Mouse (Mus musculus) splenic B cell, adult 2 months (primary cell): ENCODE data around the gene Frem3.
"Not testable (repeated sequence)": the region's sequence is repeated elsewhere in the genome, so short reads cannot be mapped to it uniquely, and the experiment has no call there.

ENCODE experiments used
- DNase-seq: peaks from one replicate; pipeline ENCODE4 v3.0.0-alpha.2; 2011; ENCODE audit warnings: low read depth, low spot score
- H3K27me3 ChIP-seq: 2 replicates; pipeline ENCODE4 v1.6.1; 2012; ENCODE audit warnings: mild to moderate bottlenecking, low read length, moderate library complexity, mixed read lengths; ENCODE audit not compliant: control insufficient read depth, poor library complexity, insufficient read depth, severe bottlenecking
- H3K36me3 ChIP-seq: 2 replicates; pipeline ENCODE4 v1.6.1; 2012; ENCODE audit warnings: mild to moderate bottlenecking, low read length, moderate library complexity, mixed read lengths; ENCODE audit not compliant: control insufficient read depth, poor library complexity, insufficient read depth, severe bottlenecking

Frem3 gene

DNA sequence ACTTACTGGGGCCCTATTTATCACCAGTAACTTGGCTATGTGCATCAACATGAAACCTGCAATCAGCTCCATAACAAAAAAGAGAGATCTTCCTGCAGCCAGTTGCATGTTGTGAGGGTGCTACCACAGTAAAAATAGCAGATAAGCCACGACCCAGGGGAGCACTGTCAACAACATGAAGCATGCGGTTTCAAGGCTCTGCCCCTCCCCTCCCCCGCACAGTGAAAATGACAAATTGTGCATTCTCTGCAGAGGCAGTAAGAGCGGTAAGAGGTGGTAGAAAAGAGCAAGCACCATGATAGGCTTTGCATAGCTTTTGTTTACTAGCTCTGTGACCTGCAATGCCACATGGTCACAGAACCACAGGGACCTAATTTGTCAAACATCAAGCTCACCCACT, 46.8 kb downstream of the Frem3 start:
- no peaks in the 10 kb centered on the region for H3K36me3 ChIP-seq
- DNase-seq: no peak
- H3K27me3 ChIP-seq: no peaks in the 10 kb centered on the region

DNA sequence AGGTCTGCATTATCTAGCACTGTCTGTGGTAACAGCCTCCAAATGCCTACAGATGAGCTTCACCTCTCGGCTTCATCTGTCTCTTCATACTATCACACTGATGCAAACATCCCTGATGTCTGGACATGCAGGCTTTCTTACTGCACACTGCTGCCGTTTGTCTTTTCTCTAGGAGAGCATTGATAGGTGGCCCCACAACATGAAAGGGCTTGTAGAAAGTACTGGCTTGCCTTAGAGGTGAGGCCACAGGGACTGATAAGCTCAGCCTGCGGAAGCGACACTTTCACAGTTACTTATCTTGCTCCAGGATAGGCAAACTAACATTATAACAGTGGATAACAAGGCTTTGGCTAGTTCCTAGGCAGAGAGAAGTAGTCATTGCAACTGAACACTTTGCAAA, 50.2 kb downstream of the Frem3 start:
- Histone ChIP-seq H3K27me3 (no peaks in the 10 kb centered on the region), H3K36me3 (no peaks in the 10 kb centered on the region)
- DNase-seq: no peak

DNA sequence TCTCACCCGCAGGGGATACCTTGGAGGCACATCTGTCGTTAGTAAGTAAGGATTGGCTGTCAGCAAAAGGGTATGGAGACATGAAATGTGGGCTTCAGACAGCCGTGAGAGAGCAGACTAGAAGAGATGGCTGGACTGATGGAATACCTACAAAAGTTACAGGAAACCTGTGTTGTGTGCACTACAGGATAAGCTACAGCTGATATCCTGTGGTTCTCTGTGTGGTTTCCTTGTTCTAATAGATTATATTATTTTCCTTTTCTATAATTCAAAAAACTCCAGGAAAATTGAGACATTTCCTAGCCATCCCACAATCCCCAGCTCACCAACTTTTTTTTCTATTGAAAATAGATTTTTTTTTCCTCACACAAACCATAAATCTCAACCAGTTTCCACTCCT, 52.6 kb downstream of the Frem3 start:
- no peak for DNase-seq
- no peaks in the 10 kb centered on the region for H3K27me3 ChIP-seq
- no peaks in the 10 kb centered on the region for H3K36me3 ChIP-seq

DNA sequence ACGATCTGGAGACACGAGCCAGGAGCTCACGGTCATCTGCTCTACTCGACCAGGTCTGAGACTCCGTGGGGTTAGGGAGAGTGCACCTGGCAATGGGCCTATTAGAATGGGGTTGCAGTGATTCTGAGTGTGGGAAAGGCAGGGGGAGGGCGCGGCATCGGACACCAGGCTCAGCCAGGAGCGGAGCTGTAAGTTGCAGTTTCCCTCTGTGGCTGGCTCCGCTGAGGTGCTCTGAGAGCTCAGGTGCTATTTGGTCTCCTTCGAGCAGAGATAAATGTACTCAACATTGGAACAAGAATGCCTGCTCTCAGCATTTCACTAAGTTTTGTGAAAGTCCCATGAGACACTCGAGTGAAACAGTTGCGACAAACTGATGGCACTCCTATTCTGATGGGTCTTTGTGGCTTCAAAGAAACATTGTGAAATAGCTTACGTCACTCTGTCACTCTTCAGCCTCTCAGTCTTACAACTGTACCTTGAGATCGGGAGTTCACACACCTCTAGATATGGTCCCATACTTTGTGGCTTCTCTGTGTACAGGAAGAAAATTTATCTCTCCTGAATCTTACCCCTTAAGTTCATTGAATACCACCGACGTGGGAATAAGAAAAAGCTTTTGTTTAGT, 58.5 kb downstream of the Frem3 start:
- Histone ChIP-seq H3K27me3 (no peaks in the 10 kb centered on the region), H3K36me3 (no peaks in the 10 kb centered on the region)
- no peak for DNase-seq

DNA sequence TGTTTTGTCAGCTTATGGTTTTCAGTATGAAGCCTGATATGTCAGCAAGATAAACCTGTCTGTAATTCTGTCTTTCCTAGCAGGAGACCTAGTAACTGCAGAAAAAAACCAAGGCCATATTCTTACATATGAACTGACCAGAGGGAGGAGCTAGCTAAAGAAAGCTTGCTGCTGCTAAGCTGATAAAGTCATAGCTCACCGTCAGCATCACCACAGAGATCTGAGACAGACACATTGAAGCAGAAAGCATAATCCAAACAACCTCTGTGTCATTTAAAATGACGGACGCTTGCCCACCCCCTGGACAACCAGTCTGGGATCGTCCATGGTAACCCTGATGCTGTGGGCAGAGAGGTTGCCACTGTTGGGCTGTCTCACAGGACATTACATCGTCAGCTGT, 71.7 kb downstream of the Frem3 start:
- Histone ChIP-seq H3K36me3 (no peaks in the 10 kb centered on the region), H3K27me3 (no peaks in the 10 kb centered on the region)
- DNase-seq: no peak

DNA sequence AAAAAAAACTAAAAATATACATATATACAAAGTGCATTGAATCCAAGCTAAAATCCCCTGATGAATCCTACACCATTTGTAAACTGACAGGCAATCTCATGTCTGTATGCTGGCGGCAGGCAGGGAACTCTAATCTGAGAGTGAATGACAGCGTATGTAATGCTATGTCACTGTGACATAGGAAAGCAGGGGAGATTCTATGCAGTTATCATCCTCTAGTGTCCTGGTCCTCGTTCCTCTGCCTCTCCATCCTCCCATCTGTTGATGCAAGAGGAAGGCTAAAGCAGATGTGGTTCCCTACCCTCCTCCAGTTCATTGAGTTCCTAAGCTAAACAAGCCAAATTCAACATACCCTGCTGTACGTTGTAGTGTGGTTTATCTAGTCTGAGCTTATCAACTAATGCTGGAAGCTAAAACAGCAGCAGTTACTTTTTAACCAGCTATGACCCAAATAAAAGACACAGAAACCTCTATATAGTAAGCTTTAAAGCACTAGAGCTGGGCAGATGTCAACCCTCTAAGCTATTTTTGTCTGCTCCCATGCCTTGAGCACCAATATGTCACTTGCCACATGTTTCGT, 73.0 kb downstream of the Frem3 start:
- Histone ChIP-seq H3K27me3 (no peaks in the 10 kb centered on the region), H3K36me3 (no peaks in the 10 kb centered on the region)
- no peak for DNase-seq

DNA sequence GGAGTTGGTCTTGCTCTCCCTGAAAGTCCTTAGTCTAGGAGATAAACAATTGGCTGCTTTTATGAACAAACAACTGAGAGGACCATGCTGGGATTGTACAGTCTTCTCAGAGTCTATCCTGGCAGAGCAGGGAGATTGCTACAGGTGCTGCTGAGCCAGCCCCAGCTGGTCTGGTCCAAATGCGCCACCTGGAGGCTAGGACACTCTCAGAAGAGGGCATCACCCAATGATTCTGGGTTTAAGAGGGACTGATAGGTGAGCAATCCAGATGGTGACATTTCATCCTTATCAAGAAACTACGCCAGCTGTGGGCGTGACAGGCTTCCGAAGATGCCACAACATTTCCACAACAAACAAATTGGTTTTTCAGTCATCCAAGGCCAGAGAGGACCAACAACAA, 77.3 kb downstream of the Frem3 start:
- Histone ChIP-seq H3K27me3 (no peaks in the 10 kb centered on the region), H3K36me3 (no peaks in the 10 kb centered on the region)
- DNase-seq: peak; percentile 50

DNA sequence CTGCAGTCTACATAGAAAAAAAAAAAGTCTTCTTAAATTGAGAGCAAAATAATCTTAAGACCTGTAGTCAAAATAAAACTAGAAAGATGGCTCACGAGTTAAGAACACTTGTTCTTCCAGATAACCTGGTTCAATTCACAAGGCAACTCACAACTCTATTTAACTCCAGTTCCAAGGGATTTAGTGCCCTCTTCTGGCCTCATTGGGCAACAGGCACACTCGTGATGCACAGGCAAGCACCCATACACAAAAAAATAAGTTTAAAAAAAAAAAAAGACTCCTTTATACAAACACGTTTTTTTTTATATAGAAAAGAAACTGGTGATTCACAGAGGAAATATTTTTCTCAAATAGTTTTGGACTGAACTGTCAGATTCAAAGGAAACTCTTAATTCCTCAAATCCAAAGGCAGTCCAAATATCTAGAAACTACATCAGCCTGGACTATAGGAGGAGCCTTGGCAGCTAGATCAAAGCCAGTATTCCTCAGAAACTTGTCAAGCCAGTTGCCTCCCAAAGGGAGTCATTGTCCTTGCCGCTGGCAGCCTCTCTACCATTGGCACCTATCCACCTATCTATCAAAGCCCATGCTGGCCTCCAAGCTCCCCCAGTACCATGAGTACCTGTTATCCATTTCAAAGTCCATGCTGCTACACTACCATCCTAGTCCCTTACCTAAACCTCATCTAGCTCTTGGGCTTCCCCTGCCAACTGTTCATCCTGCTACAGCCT, 100.0 kb downstream of the Frem3 start:
- H3K36me3 ChIP-seq: peaks cover 24% of the 10 kb centered on the region
- DNase-seq: peak; percentile 21
- H3K27me3 ChIP-seq: no peaks in the 10 kb centered on the region

DNA sequence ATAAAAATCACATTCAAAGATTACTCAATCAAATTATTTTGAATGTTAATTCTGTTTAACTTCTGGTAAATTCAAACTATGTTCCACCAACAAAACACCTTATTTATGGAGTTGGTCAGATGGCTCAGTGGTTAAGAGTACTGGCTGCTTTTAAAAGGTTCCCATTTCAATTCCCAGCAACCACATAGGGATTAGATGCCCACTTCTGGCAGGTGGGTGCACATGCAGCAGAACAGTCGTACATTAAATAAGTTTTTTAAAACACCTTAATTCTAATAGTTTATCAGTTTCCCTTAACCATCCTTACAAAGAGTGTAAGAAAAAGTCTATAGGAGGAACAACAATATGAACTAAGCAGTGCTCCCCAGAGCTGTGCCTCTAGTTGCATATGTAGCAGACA, 103.6 kb downstream of the Frem3 start:
- Histone ChIP-seq H3K36me3 (peaks cover 20% of the 10 kb centered on the region), H3K27me3 (no peaks in the 10 kb centered on the region)
- no peak for DNase-seq

DNA sequence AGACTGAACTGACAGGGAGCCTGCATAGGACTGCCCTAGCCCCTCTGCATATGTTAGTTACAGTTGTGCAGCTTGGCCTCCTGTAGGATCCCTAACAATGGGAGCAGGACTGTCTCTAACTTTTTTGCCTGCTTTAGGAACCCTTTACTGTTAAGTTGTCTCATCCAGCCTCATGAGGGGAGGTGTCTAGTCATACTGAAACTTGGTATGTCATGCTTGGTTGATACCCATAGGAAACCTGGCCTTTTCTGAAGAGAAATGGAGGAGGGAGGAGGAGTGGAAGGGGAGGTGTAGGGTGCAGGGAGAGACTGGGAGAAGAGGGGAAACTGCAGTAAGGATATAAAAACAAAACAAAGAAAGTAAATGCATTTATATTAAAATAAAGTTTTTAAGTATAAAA, 121.4 kb downstream of the Frem3 start:
- Histone ChIP-seq H3K36me3 (peaks cover 18% of the 10 kb centered on the region), H3K27me3 (no peaks in the 10 kb centered on the region)
- DNase-seq: peak; percentile 29

DNA sequence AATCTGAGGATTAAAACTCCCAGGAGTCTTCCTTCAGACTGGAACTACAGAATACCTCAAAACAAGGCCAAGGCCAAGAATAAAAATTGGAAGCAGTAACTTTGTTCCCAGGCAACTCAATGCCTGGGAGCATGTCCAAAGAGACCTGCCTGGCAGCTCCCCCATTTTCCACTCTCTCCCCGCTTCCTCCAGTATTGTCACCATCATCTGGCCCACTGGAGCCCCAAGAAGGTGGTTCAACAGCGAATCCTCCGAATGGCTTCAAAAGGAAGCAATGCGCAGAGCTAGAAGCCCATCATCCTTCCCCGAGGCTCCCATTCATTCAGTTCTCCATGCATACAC, 127.1 kb downstream of the Frem3 start:
- no peaks in the 10 kb centered on the region for H3K27me3 ChIP-seq
- peaks cover 5% of the 10 kb centered on the region for H3K36me3 ChIP-seq
- no peak for DNase-seq

DNA sequence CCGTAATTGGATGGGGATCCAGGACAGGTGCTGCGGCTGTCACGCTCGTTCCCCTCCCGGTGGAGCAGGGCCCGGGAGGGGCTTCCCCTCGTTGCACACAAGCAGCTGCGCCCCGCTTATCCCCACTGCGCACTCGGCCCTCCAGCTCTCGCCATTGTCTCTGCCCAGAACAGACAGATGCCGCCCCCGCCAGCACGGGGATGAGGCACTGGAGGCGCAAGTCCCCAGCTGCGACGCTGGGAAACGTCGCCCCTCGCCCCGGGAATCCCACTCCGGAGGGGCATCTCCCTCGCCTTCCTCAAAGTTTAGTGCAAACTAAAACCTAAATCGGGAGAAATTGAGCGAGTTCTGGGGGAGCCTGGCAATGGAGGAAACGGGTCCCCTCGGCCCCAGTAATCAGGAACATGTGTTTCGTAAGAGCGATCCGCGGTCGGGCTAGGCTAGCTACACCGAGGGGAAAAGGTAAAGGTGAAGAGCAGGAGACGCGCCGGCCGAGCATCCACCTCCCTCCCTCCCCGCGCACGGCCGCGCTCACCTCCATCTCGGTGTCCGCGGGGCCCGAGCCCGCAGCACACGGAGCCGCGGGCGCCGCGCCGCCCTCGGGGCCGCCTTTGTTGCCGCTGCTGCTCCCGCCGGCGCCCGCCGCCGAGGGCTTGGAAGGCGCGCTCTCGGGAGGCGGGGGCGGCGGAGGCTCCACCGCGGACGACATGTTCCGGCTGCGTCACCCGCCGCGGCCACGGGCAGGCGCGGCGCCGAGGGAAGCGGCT, 127.7 kb downstream of the Frem3 start:
- no peaks in the 10 kb centered on the region for H3K27me3 ChIP-seq
- peaks cover 3% of the 10 kb centered on the region for H3K36me3 ChIP-seq
- DNase-seq: peak; percentile 43

DNA sequence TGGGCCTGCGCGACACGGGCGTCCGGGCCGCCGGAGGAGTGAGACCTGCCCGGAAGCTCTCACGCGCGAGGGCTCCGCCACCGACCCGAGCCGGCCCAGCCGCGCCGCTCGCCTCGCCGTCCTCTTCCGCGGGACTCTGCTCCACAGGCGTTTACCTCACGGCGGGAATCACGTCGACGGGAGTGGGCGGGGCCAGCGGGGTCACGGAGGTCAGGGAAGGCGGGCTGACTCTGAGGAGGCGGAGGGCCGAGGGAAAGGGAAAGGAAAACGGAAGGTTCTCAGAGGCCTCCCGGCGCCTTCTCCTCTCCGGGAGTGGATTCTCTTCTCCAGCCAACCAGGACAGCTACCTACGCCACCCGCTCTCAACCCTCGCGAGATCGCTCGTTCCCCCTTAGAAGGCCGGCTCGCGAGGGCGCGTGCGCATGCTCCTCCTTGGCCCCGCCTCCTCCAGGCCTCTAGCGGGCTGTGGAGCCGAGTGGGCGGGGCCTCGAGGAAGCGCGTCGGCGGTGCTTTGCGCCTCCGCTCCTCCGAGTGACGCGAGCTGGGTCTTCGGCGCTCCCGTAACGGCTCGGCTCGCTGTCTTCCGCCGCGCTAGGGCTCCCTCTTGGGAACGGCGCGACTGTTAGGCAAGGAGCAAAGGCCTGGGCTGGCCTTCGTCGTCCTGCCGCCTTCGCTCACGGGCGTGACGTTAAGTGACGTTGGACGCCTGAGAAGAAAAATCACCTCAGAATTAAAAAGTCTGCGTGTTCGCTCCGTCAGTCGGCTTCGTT, 128.5 kb downstream of the Frem3 start, which contains the start of gene Smarca5:
Gene Smarca5 (minus strand): TSS at position 343 of the 770 bp plus-strand sequence.
- not testable (repeated sequence) for H3K36me3 ChIP-seq, H3K27me3 ChIP-seq
- DNase-seq: peak; percentile 96

DNA sequence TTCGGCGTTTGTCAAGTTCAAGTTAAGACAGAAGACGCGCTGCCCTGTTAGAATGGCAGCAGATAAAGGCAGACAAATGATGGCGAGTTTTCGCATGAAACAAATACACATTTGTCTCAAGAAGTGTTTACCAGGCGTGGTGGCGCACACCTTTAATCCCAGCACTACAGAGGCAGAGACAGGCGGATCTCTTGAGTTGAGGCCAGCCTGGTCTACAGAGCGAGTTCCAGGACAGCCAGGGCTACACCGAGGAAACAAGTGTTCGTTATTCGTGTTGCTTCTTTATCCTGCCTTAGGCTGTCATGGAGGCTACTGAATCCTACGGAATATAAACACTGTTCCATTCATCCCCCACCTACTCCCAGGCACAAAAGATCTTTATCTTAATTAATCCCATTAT, 129.1 kb downstream of the Frem3 start:
- Histone ChIP-seq H3K36me3 (peaks cover 1% of the 10 kb centered on the region; the same call in 1 of the 2 replicates), H3K27me3 (no peaks in the 10 kb centered on the region)
- DNase-seq: no peak
